Mouse (Mus musculus) intestine, embryonic 16.5 days (tissue): ENCODE results near the gene Smpd2. TPM values are rescaled to one million over a fixed set of nuclear protein-coding genes. Genes with fewer than 3 reads are reported as not detected.
"Not testable (repeated sequence)": the region's sequence is repeated elsewhere in the genome, so short reads cannot be mapped to it uniquely, and the experiment has no call there.

ENCODE experiments used
- ATAC-seq: fragments of 200-750 bp; cut with Nextera tagmentation; 2 replicates; pipeline ENCODE4 v1.8.0; 2017; ENCODE audit warnings: moderate TSS enrichment, moderate library complexity
- H3K27ac ChIP-seq: fragments of 300-500 bp; sonication (generic); 2 replicates; pipeline ENCODE4 v1.5.1; 2014; ENCODE audit warnings: mild to moderate bottlenecking, low read length
- H3K27me3 ChIP-seq: fragments of 300-500 bp; sonication (generic); replicated peaks from 2 replicates; pipeline ENCODE4 v1.6.1; 2014; ENCODE audit warnings: low read length, control low read depth, mixed read lengths; ENCODE audit not compliant: control insufficient read depth, insufficient read depth
- H3K36me3 ChIP-seq: fragments of 300-500 bp; sonication (generic); 2 replicates; pipeline ENCODE4 v1.6.1; 2014; ENCODE audit warnings: low read length, control low read depth; ENCODE audit not compliant: control insufficient read depth, insufficient read depth
- H3K4me1 ChIP-seq: fragments of 300-500 bp; sonication (generic); 2 replicates; pipeline ENCODE4 v1.6.1; 2014; ENCODE audit warnings: low read length, control low read depth, mixed read lengths; ENCODE audit not compliant: control insufficient read depth, insufficient read depth
- H3K4me2 ChIP-seq: fragments of 300-500 bp; sonication (generic); 2 replicates; pipeline ENCODE4 v1.6.1; 2014; ENCODE audit warnings: low read depth, low read length, control low read depth
- H3K4me3 ChIP-seq: fragments of 300-500 bp; sonication (generic); 2 replicates; pipeline ENCODE4 v1.5.1; 2014; ENCODE audit warnings: mild to moderate bottlenecking, low read length
- H3K9ac ChIP-seq: fragments of 300-500 bp; sonication (generic); 2 replicates; pipeline ENCODE4 v1.6.1; 2014; ENCODE audit warnings: low read depth, low read length
- H3K9me3 ChIP-seq: fragments of 300-500 bp; sonication (generic); 2 replicates; pipeline ENCODE4 v1.6.1; 2016; ENCODE audit warnings: low read length, control low read depth; ENCODE audit not compliant: control insufficient read depth
- WGBS: fragments of 180-500 bp; shearing (Covaris S2); extraction: QIAGEN DNeasy Blood & Tissue Kit; methylation state at CpG from one replicate; pipeline ENCODE4 v1.1.7; 2014; 5-methylcytosine and 5-hydroxymethylcytosine counted together
- polyA plus RNA-seq: library from polyadenylated mRNA; unstranded; fragments of >200 nt; fragmentation: Nextera tagmentation; extraction: Ambion mirVana; gene quantifications from 2 replicates; pipeline ENCODE4 v1.2.1, GENCODE M21; 2015

Gene Smpd2
- polyA plus RNA-seq, 1 experiment from 2014 or later, result 62.7 TPM

DNA sequence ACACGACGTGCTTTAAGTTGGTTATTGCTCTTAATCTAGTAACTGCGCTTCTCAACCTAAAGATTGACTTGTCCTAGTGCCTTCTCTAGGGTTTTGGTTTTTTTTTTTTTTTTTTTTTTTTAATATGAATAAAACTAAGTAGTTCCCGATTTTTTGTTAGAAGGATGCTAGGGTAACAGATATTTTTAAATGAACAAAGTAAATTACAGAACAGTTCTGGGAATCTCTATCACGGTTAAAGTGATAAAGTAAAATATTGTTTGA is 30.2 kb upstream of the Smpd2 start:
- 2% methylated on average over 5 of the region's 5 CpGs for WGBS
- Histone ChIP-seq H3K36me3 (no peaks in the 10 kb centered on the region), H3K9ac (peak overlapping the region; percentile 98), H3K4me2 (peak overlapping the region; percentile 86), H3K9me3 (no peaks in the 10 kb centered on the region), H3K4me1 (peaks cover 16% of the 10 kb centered on the region), H3K27me3 (no peaks in the 10 kb centered on the region), H3K4me3 (peak overlapping the region; percentile 95), H3K27ac (peak overlapping the region; percentile 96)
- ATAC-seq, result no peak

DNA sequence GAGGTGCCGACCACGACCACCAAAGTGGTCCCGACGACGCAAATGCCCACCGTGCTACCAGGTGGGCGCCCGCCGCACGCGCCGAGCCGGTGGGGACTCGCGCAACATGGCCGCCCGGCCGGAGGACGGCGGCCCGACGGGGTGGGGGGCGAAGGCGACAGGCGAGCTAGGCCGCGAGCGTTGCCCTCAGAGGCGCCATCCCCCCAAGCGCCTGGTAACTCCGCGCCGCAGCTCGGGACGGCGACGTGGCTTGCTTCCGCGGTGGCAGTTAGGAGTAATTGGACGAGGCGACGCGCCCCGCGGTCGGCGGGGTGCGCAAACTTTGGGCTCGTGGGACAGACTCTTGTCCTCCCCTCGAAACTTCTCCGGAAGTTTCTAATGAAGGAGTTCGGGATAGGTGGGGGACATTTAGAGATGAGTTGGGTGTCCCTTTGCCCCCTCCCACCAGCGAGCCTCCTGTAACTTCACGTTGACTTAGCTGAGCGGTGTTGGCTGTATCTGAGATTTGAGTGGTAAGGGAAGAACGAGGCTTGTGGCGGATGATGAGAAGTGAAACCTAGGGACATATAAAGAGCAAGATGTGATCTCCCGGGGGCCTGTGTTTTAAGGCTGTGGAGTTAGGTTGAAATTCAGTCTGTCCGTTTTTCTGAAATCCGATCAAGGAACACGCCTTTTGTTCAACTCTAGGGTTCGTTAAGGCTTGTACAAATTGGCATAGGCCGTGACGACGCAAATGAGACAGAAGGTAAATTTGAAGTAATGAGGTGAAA is 29.7 kb upstream of the Smpd2 start:
- peak overlapping the region; percentile 96 for H3K27ac ChIP-seq
- H3K4me2 ChIP-seq, result peak overlapping the region; percentile 80
- H3K36me3 ChIP-seq, result no peaks in the 10 kb centered on the region
- peaks cover 16% of the 10 kb centered on the region for H3K4me1 ChIP-seq
- no peaks in the 10 kb centered on the region for H3K9me3 ChIP-seq
- ATAC-seq, result peak; percentile 52
- WGBS, result under 1% methylated on average over 65 of the region's 65 CpGs
- H3K4me3 ChIP-seq, result peak overlapping the region; percentile 95
- H3K9ac ChIP-seq, result peak overlapping the region; percentile 98
- no peaks in the 10 kb centered on the region for H3K27me3 ChIP-seq

DNA sequence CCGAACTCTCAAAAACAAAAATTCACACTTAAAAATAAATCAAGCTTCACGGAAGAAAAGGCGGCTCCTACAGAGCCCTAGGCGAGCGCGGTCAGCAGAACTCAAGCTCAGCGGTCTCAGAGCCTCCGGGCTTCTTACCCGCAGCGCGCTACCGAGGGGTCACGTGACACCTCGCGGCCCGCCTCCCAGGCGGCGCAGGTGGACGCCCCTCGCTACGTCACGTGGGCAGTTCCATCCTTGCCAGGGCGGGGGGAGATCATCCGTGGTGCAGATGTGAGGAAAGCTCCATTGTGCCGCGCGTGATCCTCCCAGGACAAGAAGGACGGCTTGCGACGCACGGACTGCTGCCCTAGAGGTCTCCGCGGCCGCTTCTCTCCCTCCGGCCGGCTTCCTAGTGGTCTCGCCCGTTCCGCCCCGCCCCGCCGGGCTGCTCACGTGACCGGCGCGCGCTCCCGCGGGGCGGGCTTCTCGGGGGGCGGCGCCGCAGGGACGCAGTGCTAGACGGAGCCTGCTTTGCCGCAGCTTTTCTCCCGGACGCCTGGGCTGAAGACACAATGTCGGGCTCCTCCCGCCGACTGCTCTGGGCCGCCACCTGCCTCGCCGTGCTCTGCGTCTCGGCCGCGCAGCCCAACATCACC is 28.9 kb upstream of the Smpd2 start, which contains the start of gene Cd164:
Gene Cd164, plus strand, starts transcription at position 434 of the 638 bp plus-strand sequence.
- H3K4me2 ChIP-seq, result peak within 1 kb of the TSS; percentile 80
- WGBS, result under 1% methylated on average over 61 of the region's 69 CpGs
- H3K4me1 ChIP-seq, result peaks cover 16% of the 10 kb centered on the region
- peak; percentile 96 for ATAC-seq
- H3K27ac ChIP-seq, result peak within 1 kb of the TSS; percentile 96
- no peaks in the 10 kb centered on the region for H3K36me3 ChIP-seq
- H3K4me3 ChIP-seq, result peak within 1 kb of the TSS; percentile 95
- H3K27me3 ChIP-seq, result no peaks in the 10 kb centered on the region
- H3K9me3 ChIP-seq, result no peaks in the 10 kb centered on the region
- peak within 1 kb of the TSS; percentile 98 for H3K9ac ChIP-seq

DNA sequence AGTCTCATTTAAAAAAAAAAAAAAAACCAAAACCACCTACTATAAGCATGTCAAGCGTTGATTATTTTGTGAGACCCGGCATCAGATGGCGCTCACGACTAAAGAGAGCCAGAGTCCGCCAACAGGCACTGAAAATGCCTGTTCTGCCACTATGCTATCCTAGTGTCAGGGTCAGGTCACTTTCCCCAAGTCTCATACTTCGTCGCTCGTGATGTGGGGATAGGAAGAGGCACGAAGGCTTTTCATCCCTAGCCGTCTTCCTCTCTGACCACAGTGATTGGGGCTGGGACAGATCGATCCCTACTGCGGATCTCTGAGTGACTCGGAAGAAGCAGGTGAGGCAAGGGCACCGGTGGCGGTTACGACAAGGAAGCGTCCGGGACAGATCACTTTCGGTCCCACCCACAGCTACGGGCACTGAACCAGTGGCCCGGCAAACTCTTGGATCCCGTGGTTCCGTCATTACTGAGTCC is 28.4 kb upstream of the Smpd2 start:
- Histone ChIP-seq H3K9me3 (no peaks in the 10 kb centered on the region), H3K4me3 (peak overlapping the region; percentile 95), H3K27me3 (no peaks in the 10 kb centered on the region), H3K4me2 (peak overlapping the region; percentile 80), H3K36me3 (no peaks in the 10 kb centered on the region), H3K27ac (peak overlapping the region; percentile 96), H3K9ac (peak overlapping the region; percentile 98), H3K4me1 (peaks cover 14% of the 10 kb centered on the region)
- peak; percentile 81 for ATAC-seq
- WGBS, result under 1% methylated on average over 23 of the region's 23 CpGs

- Histone ChIP-seq H3K4me1 (no peaks in the 10 kb centered on the region), H3K27me3 (no peaks in the 10 kb centered on the region), H3K9me3 (no peaks in the 10 kb centered on the region), H3K9ac (no peak overlapping the region), H3K4me2 (no peak overlapping the region), H3K27ac (no peak overlapping the region), H3K4me3 (no peak overlapping the region), H3K36me3 (no peaks in the 10 kb centered on the region)
- ATAC-seq, result no peak
These were observed 24.8 kb upstream of the Smpd2 start for GRCm38 (mm10) chr10:41514921-41515320.

DNA sequence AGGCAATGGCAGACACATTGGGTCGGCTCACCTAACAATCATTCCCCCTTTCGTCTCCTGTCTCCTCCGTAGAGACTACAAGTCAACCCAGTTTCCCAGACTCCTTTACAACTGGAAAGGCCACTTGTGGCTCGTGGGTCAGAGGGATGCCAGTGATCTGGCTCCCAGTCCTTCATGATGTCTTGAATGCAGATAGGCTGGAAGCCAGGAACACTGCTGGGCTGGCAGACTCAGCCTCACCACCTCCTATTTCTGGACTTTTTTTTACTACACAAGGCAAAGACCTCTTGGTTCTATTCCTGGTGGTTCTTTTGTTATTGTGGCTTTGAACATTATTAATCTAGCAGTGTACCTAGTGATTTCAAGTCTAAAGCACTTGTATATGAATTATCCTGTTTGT is 24.1 kb upstream of the Smpd2 start:
- ATAC-seq, result no peak
- Histone ChIP-seq H3K9me3 (no peaks in the 10 kb centered on the region), H3K9ac (no peak overlapping the region), H3K4me2 (no peak overlapping the region), H3K4me3 (no peak overlapping the region), H3K27ac (no peak overlapping the region), H3K27me3 (no peaks in the 10 kb centered on the region), H3K36me3 (no peaks in the 10 kb centered on the region), H3K4me1 (no peaks in the 10 kb centered on the region)
- WGBS, result 83% methylated on average over 4 of the region's 4 CpGs

DNA sequence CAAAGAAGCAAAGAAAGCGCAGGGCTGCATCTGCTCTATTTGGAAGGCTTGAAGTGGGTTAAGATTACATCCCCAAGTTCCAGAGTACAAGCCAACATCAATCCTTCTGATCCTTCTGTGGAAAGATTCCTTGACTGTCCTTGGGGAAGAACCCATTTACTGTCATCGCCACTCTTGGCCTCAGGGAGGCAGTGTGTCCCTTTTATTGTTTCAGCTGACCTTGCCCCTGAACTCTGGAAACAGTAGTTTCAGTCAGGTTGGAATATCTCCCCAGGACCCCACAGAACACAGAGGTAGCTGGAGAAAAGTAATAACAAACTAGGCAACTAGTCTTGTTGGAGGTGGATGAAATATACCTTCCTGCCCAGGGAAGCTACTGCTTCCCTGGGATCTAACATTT is 19.0 kb upstream of the Smpd2 start:
- Histone ChIP-seq H3K36me3 (no peaks in the 10 kb centered on the region), H3K4me2 (no peak overlapping the region), H3K4me3 (no peak overlapping the region), H3K9ac (no peak overlapping the region), H3K27me3 (no peaks in the 10 kb centered on the region), H3K4me1 (no peaks in the 10 kb centered on the region), H3K9me3 (no peaks in the 10 kb centered on the region), H3K27ac (no peak overlapping the region)
- WGBS, result 36% methylated on average over 2 of the region's 2 CpGs
- ATAC-seq, result no peak

DNA sequence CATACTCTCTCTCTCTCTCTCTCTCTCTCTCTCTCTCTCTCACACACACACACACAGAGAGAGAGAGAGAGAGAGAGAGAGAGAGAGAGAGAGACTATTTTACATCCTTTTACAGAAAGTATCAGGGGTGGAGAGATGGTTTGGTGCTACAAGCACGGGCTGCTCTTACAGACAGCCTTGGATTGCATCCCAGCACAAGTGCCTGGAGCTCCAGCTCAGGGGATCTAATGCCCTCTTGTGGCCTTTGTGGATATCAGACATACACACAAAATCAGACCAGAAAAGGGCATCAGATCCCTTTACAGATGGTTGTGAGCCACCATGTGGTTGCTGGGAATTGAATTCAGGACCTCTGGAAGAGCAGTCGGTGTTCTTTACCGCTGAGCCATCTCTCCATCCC is 15.3 kb upstream of the Smpd2 start:
- peak; percentile 64 for ATAC-seq
- not testable (repeated sequence) for H3K4me3 ChIP-seq, H3K4me2 ChIP-seq, H3K36me3 ChIP-seq, H3K9ac ChIP-seq, H3K9me3 ChIP-seq, H3K27me3 ChIP-seq, H3K27ac ChIP-seq, H3K4me1 ChIP-seq
- 6% methylated on average over 3 of the region's 3 CpGs for WGBS

GRCm38 (mm10) chr10:41504996-41505395 is 14.8 kb upstream of the Smpd2 start:
- Histone ChIP-seq H3K9ac (no peak overlapping the region), H3K4me2 (no peak overlapping the region), H3K27me3 (no peaks in the 10 kb centered on the region), H3K9me3 (no peaks in the 10 kb centered on the region), H3K27ac (no peak overlapping the region), H3K4me3 (no peak overlapping the region), H3K4me1 (no peaks in the 10 kb centered on the region), H3K36me3 (no peaks in the 10 kb centered on the region)
- WGBS, result 100% methylated on average over 1 of the region's 1 CpGs
- no peak for ATAC-seq
